Mouse (Mus musculus) layer of hippocampus, adult 6 months (tissue): ENCODE data around the gene Ddx11. TPM values are rescaled to one million over a fixed set of nuclear protein-coding genes. Genes with fewer than 3 reads are reported as not detected.

ENCODE experiments used
- long read RNA-seq, 2 experiments: library from polyadenylated mRNA; unstranded; transcript quantifications; one replicate each; pipeline ENCODE4 v2.0.0; 2019 to 2020
- polyA plus RNA-seq: library from polyadenylated mRNA; unstranded; fragments of <200 nt; fragmentation: Nextera tagmentation; gene quantifications from 2 replicates; pipeline ENCODE4 v1.2.3, GENCODE M21; 2021

Gene Ddx11
- polyA plus RNA-seq: 0.16 and 0.29 TPM in 2 replicates
- long read RNA-seq, experiment 1: 0 reads
- long read RNA-seq, experiment 2, partial matches to known transcripts: 2 of 4 reads
- long read RNA-seq, experiment 2, other reads (novel, unspliced or antisense): 2 of 4 reads

GRCm38 (mm10) chr17:66123066-66123815 is at the start of gene Ddx11:
Gene Ddx11, plus strand, starts transcription at chr17:66123520.

GRCm38 (mm10) chr17:66076934-66077333 is 46.4 kb upstream of the Ddx11 start, which contains the start of gene Ankrd12:
Gene Ankrd12, minus strand, starts transcription at chr17:66077089.

GRCm38 (mm10) chr17:66101380-66102330 is 21.7 kb upstream of the Ddx11 start, which contains the start of gene Ndufv2:
Gene Ndufv2, minus strand, starts transcription at chr17:66101559.

GRCm38 (mm10) chr17:66111402-66111959 is 11.8 kb upstream of the Ddx11 start, which contains the start of gene Washc1:
Gene Washc1, plus strand, starts transcription at chr17:66111545.

Other genes with a start within 250 kb of the Ddx11 start
- 75.8 and 81.0 TPM in 2 replicates for gene Ralbp1, start 237.7 kb upstream of the Ddx11 start, polyA plus RNA-seq
- 10.2 and 11.1 TPM in 2 replicates for gene Twsg1, start 172.3 kb upstream of the Ddx11 start, polyA plus RNA-seq
- 83.5 and 90.8 TPM in 2 replicates for gene Ankrd12, start 46.4 kb upstream of the Ddx11 start, polyA plus RNA-seq
- gene Ndufv2, start 22.0 kb upstream of the Ddx11 start, polyA plus RNA-seq: 434 and 479 TPM in 2 replicates
- 4.9 TPM in 2 replicates for gene Washc1, start 12.0 kb upstream of the Ddx11 start, polyA plus RNA-seq